Mouse (Mus musculus): ENCODE results near the gene Iqck.

Gene Iqck

DNA sequence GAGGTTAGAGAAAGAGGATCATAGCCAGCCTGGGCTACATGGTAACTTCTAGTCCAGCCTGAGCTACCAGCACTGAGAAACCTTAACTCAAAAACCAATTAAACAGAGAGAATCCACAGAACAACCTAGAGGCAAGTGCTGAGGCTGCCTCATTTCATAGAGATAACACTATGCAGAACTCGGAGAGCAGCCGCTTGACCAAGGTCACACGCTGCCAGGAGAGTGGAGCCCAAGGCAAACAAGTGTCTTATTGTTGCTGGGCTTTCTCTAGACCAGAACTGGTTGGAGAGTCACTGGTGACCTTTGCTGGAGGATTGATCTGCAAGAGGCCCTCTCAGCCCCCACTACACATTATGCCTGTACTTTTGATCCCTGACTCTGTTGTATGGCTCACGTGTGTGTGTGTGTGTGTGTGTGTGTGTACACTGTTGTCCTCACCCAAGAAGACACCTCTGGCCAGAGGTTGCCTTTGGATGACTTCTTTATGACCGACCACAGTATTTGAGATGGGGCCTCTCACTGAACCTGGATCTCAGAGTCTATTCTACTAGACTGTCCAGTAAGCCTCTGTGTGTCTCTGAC is 133.8 kb downstream of the Iqck start:
- DNase-seq (ENCODE audit: low spot score in 2 of 2), result no peak

DNA sequence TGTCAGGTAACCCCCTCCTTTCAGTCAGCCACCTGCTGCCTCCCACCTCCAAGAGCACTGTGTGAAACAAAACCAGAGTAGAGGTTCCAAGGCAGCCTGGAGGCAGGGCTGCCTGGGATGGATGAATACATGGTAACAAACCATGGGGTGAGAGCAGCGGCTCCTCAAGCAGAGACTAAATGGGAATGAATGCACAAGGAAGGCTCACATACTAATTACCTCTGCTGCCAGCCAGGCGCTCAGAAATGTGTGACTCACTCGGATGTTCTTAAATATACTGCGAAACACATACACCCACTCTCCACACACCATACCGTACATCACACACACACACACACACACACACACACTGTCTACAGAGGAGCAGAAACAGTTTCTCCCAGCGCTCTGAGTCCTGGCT is 134.7 kb downstream of the Iqck start:
- DNase-seq (ENCODE audit: low spot score in 2 of 2), result peak; percentile 87 to 88

- no peak for DNase-seq (ENCODE audit: low spot score in 2 of 2)
Observed at GRCm38 (mm10) chr7:118991341-118991884, 135.9 kb downstream of the Iqck start.

DNA sequence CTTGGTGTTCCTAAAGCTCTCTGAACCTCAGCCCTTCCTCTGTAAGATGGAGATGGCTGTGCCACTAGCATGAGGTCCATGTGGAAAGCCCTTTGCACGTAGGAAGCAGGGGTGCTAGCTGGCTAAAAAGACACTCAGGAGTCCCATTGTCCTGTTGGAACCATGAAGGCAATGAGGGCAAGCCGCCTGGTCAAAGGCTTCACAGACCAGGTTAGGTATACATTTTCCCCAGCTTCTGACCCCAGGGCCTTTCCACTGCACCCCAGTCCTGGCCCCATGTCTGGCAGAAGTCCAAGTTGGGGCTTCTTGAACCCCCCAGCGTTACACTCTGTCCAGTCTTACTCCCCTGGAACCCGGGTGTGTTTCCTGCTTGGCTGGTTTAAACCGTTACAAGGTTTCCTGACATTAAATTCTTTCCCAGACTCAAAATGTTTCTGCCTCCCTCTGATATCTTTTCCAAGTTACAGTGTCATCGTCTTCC is 136.6 kb downstream of the Iqck start:
- DNase-seq (ENCODE audit: low spot score in 2 of 2), result no peak

DNA sequence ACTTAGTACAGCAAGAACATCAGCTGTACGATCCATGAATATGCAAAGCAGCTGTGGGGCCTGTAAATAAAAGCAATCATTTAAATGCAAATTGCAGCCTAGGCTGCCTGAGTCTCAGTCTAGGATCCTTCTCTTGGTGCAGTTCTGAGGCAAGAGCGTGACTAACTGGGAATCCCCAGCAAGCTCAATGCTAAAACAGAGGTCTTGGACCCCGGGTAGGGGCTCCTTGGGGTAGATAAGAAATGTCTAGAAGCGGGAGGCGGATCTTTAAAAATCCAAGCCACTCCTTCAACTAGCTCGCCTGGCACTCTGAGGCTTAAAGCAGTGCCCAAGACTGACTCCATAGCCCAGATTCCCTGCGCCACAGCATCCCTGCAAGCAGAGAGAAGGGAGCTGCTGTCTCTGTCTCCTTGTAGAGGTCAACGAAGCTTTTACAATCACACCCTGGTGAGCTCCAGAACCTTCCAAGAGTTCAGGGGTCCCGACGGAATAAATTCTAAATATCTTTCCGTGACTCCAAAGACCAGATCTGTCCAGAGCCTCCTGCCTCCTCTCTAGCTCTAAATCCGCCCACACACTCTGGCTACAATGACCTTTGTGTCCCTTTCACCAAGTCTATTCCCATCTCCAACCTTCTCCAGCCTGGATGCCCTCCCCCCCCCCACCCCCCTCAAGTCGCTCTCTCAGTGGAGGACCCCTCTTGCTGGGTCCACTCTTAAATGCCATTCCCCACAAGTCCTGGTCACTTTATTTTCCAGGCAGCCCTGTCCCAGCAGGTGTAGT is 137.3 kb downstream of the Iqck start:
- no peak for DNase-seq (ENCODE audit: low spot score in 2 of 2)

- DNase-seq (ENCODE audit: low spot score in 2 of 2), result no peak
Observed at GRCm38 (mm10) chr7:118993597-118994230, 138.2 kb downstream of the Iqck start.

DNA sequence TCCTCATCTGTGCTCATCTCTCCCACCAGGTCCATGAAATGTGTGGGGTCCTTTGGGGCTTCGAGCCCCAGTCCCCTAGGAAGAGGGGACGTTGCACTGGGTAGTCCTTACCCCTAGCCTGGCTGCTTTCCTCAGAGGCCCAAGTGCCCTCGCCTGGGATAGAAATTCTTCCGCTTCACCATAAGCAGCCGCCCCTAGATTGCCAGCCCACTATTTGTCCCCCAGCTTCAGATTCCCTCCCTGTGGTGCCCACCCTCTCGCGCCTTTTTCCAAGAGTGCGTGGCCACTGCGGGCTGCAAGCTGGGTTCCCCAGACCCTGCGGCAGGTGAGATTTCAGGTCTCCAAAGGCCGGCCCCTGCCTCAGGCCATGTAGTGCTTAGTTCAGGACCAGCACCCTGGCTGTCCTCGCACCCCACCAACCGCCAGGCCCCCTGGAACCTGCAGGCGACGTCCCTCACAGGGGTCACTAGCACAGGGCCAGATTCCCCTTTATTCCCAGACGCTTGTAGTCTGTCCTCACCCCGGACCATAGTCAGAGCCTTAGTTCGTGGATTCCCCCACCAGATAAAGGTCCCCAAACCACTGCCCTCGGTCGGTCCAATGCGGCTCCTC is 138.8 kb downstream of the Iqck start:
- DNase-seq (ENCODE audit: low spot score in 2 of 2), result no peak

GRCm38 (mm10) chr7:118995007-118995406 is 139.5 kb downstream of the Iqck start, which contains the start of gene Gprc5b:
Gene Gprc5b, minus strand, starts transcription at chr7:118995211.
- DNase-seq (ENCODE audit: low spot score in 2 of 2), result peak in 1 of 2 experiments; percentile 62

GRCm38 (mm10) chr7:118995671-118996070 is 140.1 kb downstream of the Iqck start:
- DNase-seq (ENCODE audit: low spot score in 2 of 2), result no peak

DNA sequence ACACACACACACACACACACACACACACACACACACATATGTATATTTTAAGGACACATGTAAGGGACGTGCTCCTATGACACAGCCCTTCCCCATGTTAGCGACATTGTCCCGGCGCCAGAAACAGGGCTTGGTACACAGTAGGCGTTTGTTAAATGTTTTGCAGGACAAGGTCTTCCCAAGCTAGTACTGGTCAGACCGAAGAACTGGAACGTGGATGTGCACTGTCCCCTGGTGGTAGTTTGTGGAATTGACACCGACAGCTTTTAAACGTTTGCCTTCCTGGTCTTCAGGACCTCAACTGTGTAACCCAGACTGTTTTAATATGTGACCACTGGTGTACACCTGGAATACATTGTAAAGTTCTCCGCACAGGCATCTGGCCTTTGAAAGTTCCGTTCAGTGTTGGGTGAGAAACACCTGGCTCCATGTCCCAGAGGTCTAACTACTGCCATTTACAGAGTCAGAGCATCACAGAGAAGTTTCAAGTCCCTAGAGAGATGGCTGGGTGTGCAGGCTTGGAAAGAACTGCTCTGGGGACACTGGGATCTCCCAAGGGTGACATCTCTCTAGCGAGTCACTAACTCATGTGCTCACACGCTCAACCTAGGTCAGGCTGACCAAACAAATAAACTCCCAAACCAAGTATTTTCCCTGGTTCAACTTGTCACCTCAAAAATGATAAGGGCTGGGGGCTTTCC is 140.7 kb downstream of the Iqck start:
- DNase-seq (ENCODE audit: low spot score in 2 of 2), result peak in 1 of 2 experiments; percentile 93

GRCm38 (mm10) chr7:118999857-119000256 is 144.3 kb downstream of the Iqck start:
- no peak for DNase-seq (ENCODE audit: low spot score in 2 of 2)

DNA sequence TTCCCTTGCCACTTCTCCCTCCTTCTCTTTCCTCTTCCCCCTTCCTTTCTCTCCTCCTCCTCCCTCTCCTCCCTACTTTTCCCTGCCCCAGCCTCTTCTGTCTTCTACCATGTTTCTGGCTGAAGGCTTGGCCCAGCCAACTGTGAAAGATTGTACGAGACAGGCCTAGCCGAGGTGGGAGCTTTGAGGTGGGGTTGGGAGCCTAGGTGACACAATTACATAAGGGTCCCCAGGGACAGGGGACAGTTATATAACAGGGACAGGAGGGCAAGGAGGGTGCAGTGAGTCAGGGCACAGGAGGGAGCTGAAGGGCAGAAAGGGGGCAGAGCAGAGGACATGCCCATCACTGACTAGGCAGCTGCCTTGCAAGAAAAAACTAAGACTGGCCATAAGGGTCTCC is 146.4 kb downstream of the Iqck start:
- DNase-seq (ENCODE audit: low spot score in 2 of 2), result no peak

GRCm38 (mm10) chr7:119002501-119002900 is 146.9 kb downstream of the Iqck start:
- DNase-seq (ENCODE audit: low spot score in 2 of 2), result no peak

DNA sequence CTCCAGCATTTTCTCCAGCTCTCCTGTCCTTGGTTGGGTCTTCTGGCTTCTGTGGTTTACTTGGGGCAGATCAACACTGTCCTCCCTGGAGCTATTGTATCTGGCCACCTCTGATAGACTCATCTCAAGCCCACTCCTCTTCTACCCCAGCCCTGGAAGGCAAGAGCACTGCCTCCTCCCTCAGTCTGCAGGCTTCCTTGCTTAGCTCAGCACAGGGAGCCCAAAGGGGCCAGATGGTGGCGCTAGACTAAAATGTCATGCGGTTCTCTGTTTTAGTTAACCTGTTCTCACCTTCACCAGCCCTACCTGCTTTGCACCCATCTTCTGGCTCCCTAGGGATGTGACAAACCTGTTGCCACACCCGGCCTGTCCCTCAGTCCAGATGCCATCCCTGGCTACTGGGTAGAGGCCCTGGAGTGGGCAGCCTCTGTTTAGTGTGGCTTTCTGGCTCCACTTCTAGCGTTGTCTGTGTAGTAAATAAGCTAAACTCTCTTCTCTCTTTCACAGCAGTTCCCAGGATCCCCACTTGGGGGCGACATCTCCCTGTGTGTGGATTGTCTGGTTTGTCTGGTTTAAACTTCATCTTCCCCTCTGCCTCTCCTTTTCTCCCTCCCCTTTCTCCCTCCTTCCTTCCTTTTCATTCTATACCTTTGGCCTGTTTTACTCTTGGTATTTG is 155.4 kb downstream of the Iqck start:
- peak in 1 of 2 experiments; percentile 85 for DNase-seq (ENCODE audit: low spot score in 2 of 2)

GRCm38 (mm10) chr7:119015736-119016135 is 160.2 kb downstream of the Iqck start:
- DNase-seq (ENCODE audit: low spot score in 2 of 2), result peak in 1 of 2 experiments; percentile 26

- peak in 1 of 2 experiments; percentile 21 for DNase-seq (ENCODE audit: low spot score in 2 of 2)
Observed at GRCm38 (mm10) chr7:119019537-119019936, 164.0 kb downstream of the Iqck start.
